In the genomic region with DNA sequence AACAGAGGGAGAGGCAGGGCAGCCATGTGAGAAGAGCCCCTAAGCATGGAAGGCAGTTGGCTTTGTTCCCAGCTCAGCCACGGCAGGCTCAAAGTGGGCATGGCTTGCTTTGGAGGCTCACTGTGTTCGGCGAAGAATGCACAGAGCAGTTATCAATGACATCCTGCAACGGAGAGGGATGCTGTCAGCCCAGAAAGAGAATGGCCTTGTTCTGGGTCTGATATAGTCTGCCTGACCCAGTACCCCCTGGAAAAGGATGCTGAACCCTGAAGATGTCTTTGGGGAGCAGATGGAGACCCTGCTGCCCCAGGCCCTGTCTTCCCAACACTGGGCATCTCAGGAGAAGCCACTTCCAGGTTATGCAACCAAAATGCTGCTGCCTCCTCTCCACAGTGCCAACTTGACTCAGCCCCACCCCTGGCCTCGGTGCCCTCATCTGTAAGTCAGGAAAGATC, we compare ENCODE assay signal across 8 mouse cellular contexts.
DNase-seq lines count a peak whose midpoint lies in the region; ATAC-seq and TF ChIP-seq lines count a peak whose summit lies in the region.

No protein-coding gene starts in this region.

- no peak overlapping the region for H3K4me3 ChIP-seq in intestine, embryonic 14.5 days (ENCODE audit: low read depth, low read length)
- H3K4me3 ChIP-seq in intestine, postnatal 0 days (ENCODE audit: low read depth, low read length), result no peak overlapping the region
- H3K4me3 ChIP-seq in embryonic facial prominence, embryonic 13.5 days, result no peak overlapping the region
- no peak overlapping the region for H3K4me3 ChIP-seq in hindbrain, postnatal 0 days (ENCODE audit: low read length)

- 36% methylated on average over 5 of the region's 5 CpGs for WGBS in intestine, embryonic 14.5 days
- 40% methylated on average over 5 of the region's 5 CpGs for WGBS in intestine, postnatal 0 days
- WGBS in embryonic facial prominence, embryonic 13.5 days, result 24% methylated on average over 5 of the region's 5 CpGs
- WGBS in hindbrain, postnatal 0 days, result 20% methylated on average over 5 of the region's 5 CpGs

- no peak for TF ChIP-seq CTCF in intestine, postnatal 0 days (IDR thresholded peaks at IDR 0.05; ENCODE audit: low read depth)
- TF ChIP-seq CTCF in hindbrain, postnatal 0 days (IDR thresholded peaks at IDR 0.05; ENCODE audit: low read depth), result no peak

- peaks cover 25% of the 10 kb centered on the region for H3K4me1 ChIP-seq in intestine, embryonic 14.5 days (replicated peaks; ENCODE audit: control insufficient read depth, insufficient read depth, low read length)
- H3K4me1 ChIP-seq in intestine, postnatal 0 days (replicated peaks; ENCODE audit: control insufficient read depth, insufficient read depth, low read length), result peaks cover 26% of the 10 kb centered on the region
- peaks cover 40% of the 10 kb centered on the region for H3K4me1 ChIP-seq in embryonic facial prominence, embryonic 13.5 days
- H3K4me1 ChIP-seq in hindbrain, postnatal 0 days (ENCODE audit: insufficient read depth, low read length), result peaks cover 32% of the 10 kb centered on the region

- H3K27me3 ChIP-seq in intestine, embryonic 14.5 days (replicated peaks; ENCODE audit: control insufficient read depth, insufficient read depth, low read length), result no peaks in the 10 kb centered on the region
- H3K27me3 ChIP-seq in intestine, postnatal 0 days (replicated peaks; ENCODE audit: control insufficient read depth, insufficient read depth, low read length), result no peaks in the 10 kb centered on the region
- no peaks in the 10 kb centered on the region for H3K27me3 ChIP-seq in embryonic facial prominence, embryonic 13.5 days
- no peaks in the 10 kb centered on the region for H3K27me3 ChIP-seq in hindbrain, postnatal 0 days (ENCODE audit: insufficient read depth, low read length)

- no peaks in the 10 kb centered on the region for H3K36me3 ChIP-seq in intestine, embryonic 14.5 days (ENCODE audit: control insufficient read depth, insufficient read depth, low read length)
- H3K36me3 ChIP-seq in intestine, postnatal 0 days (ENCODE audit: control insufficient read depth, insufficient read depth), result no peaks in the 10 kb centered on the region
- H3K36me3 ChIP-seq in embryonic facial prominence, embryonic 13.5 days, result no peaks in the 10 kb centered on the region
- H3K36me3 ChIP-seq in hindbrain, postnatal 0 days (ENCODE audit: insufficient read depth, low read length), result no peaks in the 10 kb centered on the region

- no peak overlapping the region for H3K4me2 ChIP-seq in intestine, embryonic 14.5 days (ENCODE audit: low read length)
- H3K4me2 ChIP-seq in intestine, postnatal 0 days (replicated peaks; ENCODE audit: low read depth), result no peak overlapping the region
- H3K4me2 ChIP-seq in embryonic facial prominence, embryonic 13.5 days, result peak overlapping the region; percentile 14
- H3K4me2 ChIP-seq in hindbrain, postnatal 0 days (ENCODE audit: low read depth, low read length), result no peak overlapping the region

- peak overlapping the region; percentile 57; the same call in 1 of the 2 replicates for H3K27ac ChIP-seq in intestine, embryonic 14.5 days (ENCODE audit: low read depth)
- no peak overlapping the region for H3K27ac ChIP-seq in intestine, postnatal 0 days (ENCODE audit: low read depth, low read length)
- peak overlapping the region; percentile 33 for H3K27ac ChIP-seq in embryonic facial prominence, embryonic 13.5 days
- H3K27ac ChIP-seq in hindbrain, postnatal 0 days, result peak overlapping the region; percentile 73

- H3K9ac ChIP-seq in intestine, embryonic 14.5 days (ENCODE audit: low read length), result no peak overlapping the region
- no peak overlapping the region for H3K9ac ChIP-seq in intestine, postnatal 0 days (ENCODE audit: low read depth, low read length)
- H3K9ac ChIP-seq in embryonic facial prominence, embryonic 13.5 days, result no peak overlapping the region
- peak overlapping the region; percentile 28; the same call in 1 of the 2 replicates for H3K9ac ChIP-seq in hindbrain, postnatal 0 days (replicated peaks; ENCODE audit: low read length)

- ATAC-seq in intestine, embryonic 14.5 days (replicated peaks; ENCODE audit: low FRiP score, low TSS enrichment, low read depth), result no peak
- no peak for ATAC-seq in intestine, postnatal 0 days
- ATAC-seq in embryonic facial prominence, embryonic 13.5 days (ENCODE audit: insufficient number of reproducible peaks, insufficient read depth, low FRiP score, low TSS enrichment, low read depth), result no peak
- peak; percentile 63 for ATAC-seq in hindbrain, postnatal 0 days
- no peak for ATAC-seq in granulocyte monocyte progenitor cell, adult 5-6 weeks (replicated peaks; ENCODE audit: poor library complexity, severe bottlenecking)

- no peaks in the 10 kb centered on the region for H3K9me3 ChIP-seq in intestine, embryonic 14.5 days (ENCODE audit: control insufficient read depth, low read length)
- no peaks in the 10 kb centered on the region for H3K9me3 ChIP-seq in intestine, postnatal 0 days (ENCODE audit: control insufficient read depth)
- no peaks in the 10 kb centered on the region for H3K9me3 ChIP-seq in embryonic facial prominence, embryonic 13.5 days
- no peaks in the 10 kb centered on the region for H3K9me3 ChIP-seq in hindbrain, postnatal 0 days (ENCODE audit: low read length)

- DNase-seq in intestine, embryonic 14.5 days (ENCODE audit: low spot score), result no peak
- peak; percentile 89 for DNase-seq in brain, adult 2 months (ENCODE audit: low read depth, low spot score)
- DNase-seq in hindbrain, postnatal 0 days (ENCODE audit: low spot score), result peak; percentile 81
- no peak for DNase-seq in adrenal gland, postnatal 36 days
- DNase-seq in c-Kit-positive CD71-positive TER-119-positive erythroid progenitor cells, embryonic 14.5 days (ENCODE audit: low spot score), result no peak

Comparison
In these comparisons a context has a peak if more than half of its experiments do, and no peak if none do; other contexts are left out.
1. DNase-seq: peak in brain, adult 2 months (single experiment) and hindbrain, postnatal 0 days (single experiment); none in intestine, embryonic 14.5 days (single experiment), adrenal gland, postnatal 36 days (0 of 2) and c-Kit-positive CD71-positive TER-119-positive erythroid progenitor cells, embryonic 14.5 days (single experiment).